In genomic region chr12:24708824-24709218, GRCm38 (mm10) we compare ENCODE assay signal across 8 mouse cellular contexts. TPM values are rescaled to one million over a fixed set of nuclear protein-coding genes. Genes with fewer than 3 reads are reported as not detected.
DNase-seq lines count a peak whose midpoint lies in the region; ATAC-seq lines count a peak whose summit lies in the region.

No protein-coding gene starts in this region.

- H3K4me1 ChIP-seq in neural tube, embryonic 11.5 days (ENCODE audit: control insufficient read depth, insufficient read depth, low read length), result peaks cover 18% of the 10 kb centered on the region
- H3K4me1 ChIP-seq in limb, embryonic 13.5 days, result peaks cover 55% of the 10 kb centered on the region
- H3K4me1 ChIP-seq in stomach, embryonic 16.5 days (ENCODE audit: control insufficient read depth, insufficient read depth, low read length), result peaks cover 38% of the 10 kb centered on the region

- H3K9me3 ChIP-seq in neural tube, embryonic 11.5 days (ENCODE audit: control insufficient read depth, low read length), result no peaks in the 10 kb centered on the region
- no peaks in the 10 kb centered on the region for H3K9me3 ChIP-seq in limb, embryonic 13.5 days
- no peaks in the 10 kb centered on the region for H3K9me3 ChIP-seq in stomach, embryonic 16.5 days (replicated peaks; ENCODE audit: control insufficient read depth, low read length)

- no peak for ATAC-seq in neural tube, embryonic 11.5 days (ENCODE audit: insufficient read depth, low FRiP score, low TSS enrichment)
- ATAC-seq in limb, embryonic 13.5 days (ENCODE audit: low FRiP score, low read depth), result 0 out of 2 replicates have a peak, but pooled peaks have one; percentile 2
- no peak for ATAC-seq in stomach, embryonic 16.5 days (ENCODE audit: insufficient read depth, low FRiP score)

- WGBS in neural tube, embryonic 11.5 days, result under 1% methylated on average over 17 of the region's 17 CpGs
- whole genome bisulfite sequencing in limb, embryonic 13.5 days, result under 1% methylated on average over 17 of the region's 17 CpGs
- WGBS in stomach, embryonic 16.5 days, result 0% methylated on average over 17 of the region's 17 CpGs

- no peak overlapping the region; the same call in 1 of the 2 replicates for H3K27ac ChIP-seq in neural tube, embryonic 11.5 days (ENCODE audit: low read depth, low read length)
- H3K27ac ChIP-seq in limb, embryonic 13.5 days, result peak overlapping the region; percentile 86; the same call in 1 of the 2 replicates
- H3K27ac ChIP-seq in stomach, embryonic 16.5 days (ENCODE audit: low read length), result peak overlapping the region; percentile 68

- H3K27me3 ChIP-seq in neural tube, embryonic 11.5 days (ENCODE audit: control insufficient read depth, insufficient read depth, low read length), result no peaks in the 10 kb centered on the region
- H3K27me3 ChIP-seq in limb, embryonic 13.5 days, result no peaks in the 10 kb centered on the region
- H3K27me3 ChIP-seq in stomach, embryonic 16.5 days (ENCODE audit: control insufficient read depth, insufficient read depth, low read length), result no peaks in the 10 kb centered on the region

- peak overlapping the region; percentile 93 for H3K4me3 ChIP-seq in neural tube, embryonic 11.5 days (ENCODE audit: low read depth, low read length)
- peak overlapping the region; percentile 91 for H3K4me3 ChIP-seq in limb, embryonic 13.5 days
- peak overlapping the region; percentile 97 for H3K4me3 ChIP-seq in stomach, embryonic 16.5 days (replicated peaks; ENCODE audit: low read length)

- H3K36me3 ChIP-seq in neural tube, embryonic 11.5 days (ENCODE audit: control insufficient read depth, insufficient read depth, low read length), result peaks cover 12% of the 10 kb centered on the region
- peaks cover 32% of the 10 kb centered on the region for H3K36me3 ChIP-seq in limb, embryonic 13.5 days
- 0 out of 2 replicates have a peak, but pooled peaks cover 9% of the 10 kb centered on the region for H3K36me3 ChIP-seq in stomach, embryonic 16.5 days (ENCODE audit: control insufficient read depth, insufficient read depth, low read length)

- peak overlapping the region; percentile 95 for H3K9ac ChIP-seq in neural tube, embryonic 11.5 days (ENCODE audit: low read length)
- H3K9ac ChIP-seq in limb, embryonic 13.5 days, result peak overlapping the region; percentile 85
- peak overlapping the region; percentile 88 for H3K9ac ChIP-seq in stomach, embryonic 16.5 days (ENCODE audit: low read length)

- peak overlapping the region; percentile 62 for H3K4me2 ChIP-seq in neural tube, embryonic 11.5 days (ENCODE audit: low read depth)
- H3K4me2 ChIP-seq in limb, embryonic 13.5 days (replicated peaks), result peak overlapping the region; percentile 89
- peak overlapping the region; percentile 64 for H3K4me2 ChIP-seq in stomach, embryonic 16.5 days (ENCODE audit: low read depth, low read length)

- peak; percentile 36 for DNase-seq in adrenal gland, postnatal 10 days
- DNase-seq in adrenal gland, adult 18-20 months (ENCODE audit: low spot score in 2 of 2), result no peak
- DNase-seq in neural tube, embryonic 11.5 days (ENCODE audit: low spot score), result no peak
- DNase-seq in neural tube, embryonic 10.5 days (ENCODE audit: extremely low spot score, low spot score), result no peak
- no peak for DNase-seq in left cerebral cortex, adult 11 months (ENCODE audit: low spot score)
- no peak for DNase-seq in kidney, adult 8-10 months

RNA-seq across cellular contexts. Expression of gene Rrm2, which starts 0.8 kb away (rescaled TPM):
- 10 to 100 TPM; 43.7 to 50.5 TPM for total RNA-seq in adrenal gland, postnatal 10 days (2021)
- 1 to 10 TPM; 4.6 to 5.1 TPM for total RNA-seq in adrenal gland, adult 18-20 months (2021)
- 389 and 409 TPM in 2 replicates for polyA plus RNA-seq in neural tube, embryonic 11.5 days (2014; fragmentation: Nextera tagmentation; extraction: Ambion mirVana)
- 235 TPM in 2 replicates for polyA plus RNA-seq in limb, embryonic 13.5 days (2015; fragmentation: Nextera tagmentation; extraction: Ambion mirVana)
- polyA plus RNA-seq in stomach, embryonic 16.5 days (2015; fragmentation: Nextera tagmentation; extraction: Ambion mirVana), result 139 and 145 TPM in 2 replicates

RNA-seq across cellular contexts. Expression of gene Cys1, which starts 27.2 kb away (rescaled TPM):
- total RNA-seq in adrenal gland, postnatal 10 days (2021), result 1 to 10 TPM; 2.7 to 4.4 TPM
- total RNA-seq in adrenal gland, adult 18-20 months (2021), result 1 to 10 TPM; 3.9 to 6.2 TPM
- polyA plus RNA-seq in neural tube, embryonic 11.5 days (2014; fragmentation: Nextera tagmentation; extraction: Ambion mirVana), result 0.62 and 1.3 TPM in 2 replicates
- 3.2 and 4.4 TPM in 2 replicates for polyA plus RNA-seq in limb, embryonic 13.5 days (2015; fragmentation: Nextera tagmentation; extraction: Ambion mirVana)
- 1.8 and 1.9 TPM in 2 replicates for polyA plus RNA-seq in stomach, embryonic 16.5 days (2015; fragmentation: Nextera tagmentation; extraction: Ambion mirVana)

RNA-seq across cellular contexts. Expression of gene Klf11, which starts 57.7 kb away (rescaled TPM):
- total RNA-seq in adrenal gland, postnatal 10 days (2021), result 10 to 100 TPM; 20.5 to 21.4 TPM
- total RNA-seq in adrenal gland, adult 18-20 months (2021), result 10 to 100 TPM; 10.7 to 15.5 TPM
- polyA plus RNA-seq in neural tube, embryonic 11.5 days (2014; fragmentation: Nextera tagmentation; extraction: Ambion mirVana), result 14.5 and 16.0 TPM in 2 replicates
- polyA plus RNA-seq in limb, embryonic 13.5 days (2015; fragmentation: Nextera tagmentation; extraction: Ambion mirVana), result 12.4 and 13.1 TPM in 2 replicates
- polyA plus RNA-seq in stomach, embryonic 16.5 days (2015; fragmentation: Nextera tagmentation; extraction: Ambion mirVana), result 12.8 TPM in 2 replicates
